Mouse (Mus musculus) adrenal gland, postnatal 10 days (tissue): ENCODE results near the gene Cdkn2a. TPM values are rescaled to one million over a fixed set of nuclear protein-coding genes. Genes with fewer than 3 reads are reported as not detected.

Experiments
- DNase-seq: peaks from one replicate; pipeline ENCODE4 v3.0.0; 2021; ENCODE audit warnings: mixed read lengths
- total RNA-seq, 2 experiments: library from RNA; stranded (reverse); gene quantifications; 2 replicates each; pipeline ENCODE4 v1.2.3; 2021

Cdkn2a gene
- total RNA-seq, 2 experiments from 2014 or later = 0.51 to 0.67 TPM

DNA sequence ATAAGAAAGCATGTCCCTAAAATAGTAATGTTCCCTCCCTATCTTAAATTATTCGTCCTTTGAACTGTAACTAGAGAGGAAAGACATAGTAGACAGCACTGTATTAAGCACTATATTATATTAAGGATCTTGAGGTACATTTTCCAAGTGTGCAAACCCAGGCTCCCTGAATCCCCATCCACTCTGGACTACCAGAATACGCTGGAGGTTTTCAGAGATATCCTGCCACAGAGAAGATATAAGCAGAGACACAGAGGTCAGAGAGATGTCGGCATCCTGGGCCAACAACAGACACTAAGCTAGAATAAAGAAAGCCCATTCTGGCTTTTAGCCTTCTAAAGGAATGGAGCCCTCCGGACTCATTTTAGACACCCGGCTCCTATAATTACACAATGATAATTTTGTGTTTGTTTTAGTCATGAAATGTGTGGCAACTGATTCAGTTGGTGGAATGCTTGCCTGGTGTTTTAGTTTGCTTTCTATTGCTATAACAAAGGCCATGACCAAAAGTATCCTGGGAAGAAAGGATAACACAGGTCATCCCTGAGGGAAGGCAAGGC is 17.0 kb downstream of the Cdkn2a start:
- no peak for DNase-seq

DNA sequence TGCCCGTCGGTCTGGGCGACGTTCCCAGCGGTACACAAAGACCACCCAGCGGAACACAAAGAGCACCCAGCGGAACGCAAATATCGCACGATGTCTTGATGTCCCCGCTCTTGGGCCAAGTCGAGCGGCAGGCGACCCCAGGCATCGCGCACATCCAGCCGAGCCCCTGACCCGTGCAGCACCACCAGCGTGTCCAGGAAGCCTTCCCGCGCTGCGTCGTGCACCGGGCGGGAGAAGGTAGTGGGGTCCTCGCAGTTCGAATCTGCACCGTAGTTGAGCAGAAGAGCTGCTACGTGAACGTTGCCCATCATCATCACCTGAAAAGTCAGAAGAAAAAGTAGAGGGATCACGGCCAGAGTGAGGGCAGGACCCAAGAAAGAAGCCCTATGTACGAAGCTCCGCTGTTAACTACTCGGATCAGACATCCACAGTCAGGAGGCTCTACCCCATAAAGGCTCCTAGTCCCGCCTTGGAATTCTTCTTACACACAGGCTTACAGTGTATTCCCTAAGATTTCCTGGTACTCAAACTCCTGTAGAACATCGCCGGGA is 17.7 kb downstream of the Cdkn2a start:
- no peak for DNase-seq

GRCm38 (mm10) chr4:89275811-89276584 is 18.5 kb downstream of the Cdkn2a start:
- DNase-seq = peak; percentile 15

GRCm38 (mm10) chr4:89274829-89275548 is 19.5 kb downstream of the Cdkn2a start:
- no peak for DNase-seq

DNA sequence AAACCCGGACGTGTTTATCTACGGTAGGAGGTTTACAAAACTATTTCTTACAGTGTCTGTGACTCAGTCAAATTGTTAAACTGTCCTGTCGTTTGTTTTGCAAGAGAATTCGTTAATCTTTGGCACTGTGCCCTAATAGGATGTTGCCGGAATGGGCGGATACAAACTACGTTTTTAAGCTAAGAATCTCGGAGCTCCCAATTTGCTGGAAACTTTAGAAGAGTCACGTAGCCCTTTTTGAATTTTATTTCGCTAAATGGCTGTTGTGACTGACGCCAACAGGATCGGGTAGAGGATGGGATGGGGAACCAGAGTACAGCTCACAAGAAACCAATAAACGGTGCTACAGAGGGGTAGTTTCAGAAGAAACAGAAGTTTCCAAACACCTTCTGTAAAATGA is 20.4 kb downstream of the Cdkn2a start:
- no peak for DNase-seq

DNA sequence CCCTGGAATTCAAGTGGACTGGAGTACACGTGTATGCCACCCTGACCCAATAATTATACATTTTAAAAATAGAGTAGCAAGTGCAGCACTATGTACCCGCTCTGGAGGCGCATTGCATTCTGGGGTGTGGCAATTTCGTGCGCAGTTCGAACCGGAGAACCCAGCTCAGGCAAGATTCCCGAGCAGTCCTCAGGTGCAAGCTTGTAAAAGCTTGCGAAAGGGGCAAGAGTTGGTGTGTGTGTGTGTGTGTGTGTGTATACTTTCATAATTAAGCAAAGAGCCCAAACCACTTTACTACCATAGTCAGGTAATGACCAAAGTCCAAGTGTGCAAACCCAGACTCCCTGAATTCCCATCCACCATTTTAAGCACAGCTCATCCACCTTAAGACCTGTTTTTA is 20.9 kb downstream of the Cdkn2a start:
- DNase-seq = no peak

GRCm38 (mm10) chr4:89272961-89273540 is 21.4 kb downstream of the Cdkn2a start:
- DNase-seq = no peak

DNA sequence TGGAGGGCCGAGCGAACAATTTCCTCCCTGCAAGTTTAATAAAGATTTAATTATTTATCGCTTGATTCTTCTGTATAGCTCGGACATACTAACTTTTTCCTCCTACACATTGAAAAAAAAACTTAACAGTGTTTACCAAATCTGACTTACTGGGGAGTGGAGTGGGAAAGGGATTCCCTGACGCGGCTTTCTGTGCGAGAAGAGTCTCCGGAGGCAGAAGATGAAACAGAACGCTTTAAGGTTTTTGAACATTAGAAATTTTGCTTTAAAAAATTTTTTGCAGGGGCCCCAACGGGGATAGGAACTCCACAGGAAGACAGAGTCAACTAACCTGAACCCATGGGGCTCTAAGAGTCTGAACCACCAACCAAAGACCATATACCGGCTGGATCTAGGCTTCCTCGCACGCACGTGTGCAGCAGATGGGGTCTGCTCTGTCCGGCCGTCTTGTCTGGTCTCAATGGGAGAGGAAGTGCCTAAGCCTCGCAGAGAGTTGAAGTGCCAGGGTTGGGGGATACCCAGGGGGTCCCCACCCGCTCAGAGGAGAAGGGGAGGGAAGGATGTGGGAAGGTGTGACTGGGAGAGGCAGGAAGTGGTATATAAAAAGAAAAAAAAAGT is 22.2 kb downstream of the Cdkn2a start:
- no peak for DNase-seq

GRCm38 (mm10) chr4:89257768-89258167 is 36.7 kb downstream of the Cdkn2a start:
- no peak for DNase-seq

- DNase-seq = no peak
These were observed 60.0 kb downstream of the Cdkn2a start for GRCm38 (mm10) chr4:89234446-89234845.

Other genes with a start within 250 kb of the Cdkn2a start
- gene Mtap, start 157.5 kb downstream of the Cdkn2a start, total RNA-seq = 10 to 100 TPM; 28.0 to 31.0 TPM
- gene Cdkn2b, start 16.4 kb upstream of the Cdkn2a start, total RNA-seq = 1 to 10 TPM; 2.2 to 3.2 TPM